8 mouse cellular contexts compared by ENCODE assay signal in the genomic region with DNA sequence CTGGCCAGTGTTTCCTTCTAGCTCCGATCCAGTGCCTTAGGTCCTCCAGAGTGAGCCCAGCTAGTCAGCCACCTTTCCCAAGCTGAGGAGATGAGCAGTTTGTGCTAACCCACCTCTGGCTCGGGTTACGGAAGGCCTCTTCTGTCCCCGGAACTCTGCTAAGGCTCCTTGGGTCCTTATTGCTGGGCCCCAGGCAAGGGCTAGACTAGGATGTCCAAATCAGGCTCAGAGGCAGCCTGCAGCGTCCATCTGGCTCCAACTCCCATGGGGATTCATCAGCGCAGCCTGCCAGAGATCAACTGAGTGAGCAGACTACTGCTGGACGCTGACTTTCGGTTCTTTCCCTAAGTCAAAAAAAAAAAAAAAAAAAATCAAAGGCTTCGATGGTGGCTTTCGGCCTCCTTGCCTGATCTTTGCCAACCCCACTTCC. TPM values are rescaled to one million over a fixed set of nuclear protein-coding genes. Genes with fewer than 3 reads are reported as not detected.
A peak's percentile ranks its signal among the peaks of the same experiment; 100 is the strongest.
DNase-seq lines count a peak whose midpoint lies in the region; ATAC-seq and TF ChIP-seq lines count a peak whose summit lies in the region.

No protein-coding gene starts in this region.

- ATAC-seq in lung, embryonic 16.5 days (ENCODE audit: low read depth): no peak; the same call in 1 of the 2 replicates
- ATAC-seq in hindbrain, embryonic 12.5 days (ENCODE audit: low FRiP score): no peak
- no peak for ATAC-seq in midbrain, postnatal 0 days (ENCODE audit: low FRiP score)
- ATAC-seq in inflammation-experienced regulatory T-cells, adult 6 months: no peak

- TF ChIP-seq POLR2A in lung, adult 2 months (IDR thresholded peaks at IDR 0.05; ENCODE audit: borderline replicate concordance, extremely low read depth, low read depth, low read length): no peak

- no peak overlapping the region for H3K9ac ChIP-seq in lung, embryonic 16.5 days (ENCODE audit: low read length)
- H3K9ac ChIP-seq in hindbrain, embryonic 12.5 days: peak overlapping the region; percentile 41; the same call in 1 of the 2 replicates
- H3K9ac ChIP-seq in midbrain, postnatal 0 days (replicated peaks; ENCODE audit: low read length, poor library complexity, severe bottlenecking): no peak overlapping the region

- peak overlapping the region; percentile 31; the same call in 1 of the 2 replicates for H3K4me2 ChIP-seq in lung, embryonic 16.5 days (ENCODE audit: low read depth, low read length)
- peak overlapping the region; percentile 61 for H3K4me2 ChIP-seq in hindbrain, embryonic 12.5 days (replicated peaks)
- H3K4me2 ChIP-seq in midbrain, postnatal 0 days (ENCODE audit: low read depth, low read length, poor library complexity, severe bottlenecking): peak overlapping the region; percentile 16; the same call in 1 of the 2 replicates

- WGBS in lung, embryonic 16.5 days: under 1% methylated on average over 10 of the region's 10 CpGs
- 4% methylated on average over 10 of the region's 10 CpGs for WGBS in lung, adult 2 months
- WGBS in forebrain, embryonic 10.5 days: under 1% methylated on average over 10 of the region's 10 CpGs
- 3% methylated on average over 10 of the region's 10 CpGs for WGBS in hindbrain, embryonic 12.5 days
- 10% methylated on average over 10 of the region's 10 CpGs for WGBS in midbrain, postnatal 0 days

- peaks cover 12% of the 10 kb centered on the region for H3K4me1 ChIP-seq in lung, embryonic 16.5 days (replicated peaks; ENCODE audit: control insufficient read depth, insufficient read depth, low read length)
- peaks cover 13% of the 10 kb centered on the region for H3K4me1 ChIP-seq in lung, adult 2 months (ENCODE audit: control insufficient read depth, insufficient read depth, low read length)
- H3K4me1 ChIP-seq in forebrain, embryonic 10.5 days: peaks cover 86% of the 10 kb centered on the region
- peaks cover 49% of the 10 kb centered on the region for H3K4me1 ChIP-seq in hindbrain, embryonic 12.5 days
- H3K4me1 ChIP-seq in midbrain, postnatal 0 days (ENCODE audit: insufficient read depth, low read length): no peaks in the 10 kb centered on the region

- no peak for DNase-seq in lung, adult 2 months
- DNase-seq in forebrain, embryonic 10.5 days (ENCODE audit: extremely low spot score, low spot score): peak; percentile 56
- DNase-seq in midbrain, postnatal 0 days (ENCODE audit: low spot score): peak; percentile 76
- DNase-seq in yolk sac, embryonic 10.5 days (ENCODE audit: low spot score): no peak
- no peak for DNase-seq in natural killer cell, adult 2 months (ENCODE audit: low spot score in 2 of 2)

- TF ChIP-seq CTCF in lung, adult 2 months (IDR thresholded peaks at IDR 0.05; ENCODE audit: insufficient read depth, low read length): no peak
- TF ChIP-seq CTCF in midbrain, postnatal 0 days (IDR thresholded peaks at IDR 0.05): no peak

- H3K9me3 ChIP-seq in lung, embryonic 16.5 days (ENCODE audit: control insufficient read depth, low read length): no peaks in the 10 kb centered on the region
- H3K9me3 ChIP-seq in forebrain, embryonic 10.5 days: no peaks in the 10 kb centered on the region
- H3K9me3 ChIP-seq in hindbrain, embryonic 12.5 days (replicated peaks): no peaks in the 10 kb centered on the region
- no peaks in the 10 kb centered on the region for H3K9me3 ChIP-seq in midbrain, postnatal 0 days (ENCODE audit: low read length)

- no peak overlapping the region for H3K27ac ChIP-seq in lung, embryonic 16.5 days (ENCODE audit: low read length)
- H3K27ac ChIP-seq in forebrain, embryonic 10.5 days: peak overlapping the region; percentile 99
- 0 out of 2 replicates have a peak overlapping the region, but pooled peaks have one; percentile 30 for H3K27ac ChIP-seq in hindbrain, embryonic 12.5 days
- H3K27ac ChIP-seq in midbrain, postnatal 0 days (ENCODE audit: low read depth, low read length): 0 out of 2 replicates have a peak overlapping the region, but pooled peaks have one; percentile 6

- no peaks in the 10 kb centered on the region for H3K36me3 ChIP-seq in lung, embryonic 16.5 days (ENCODE audit: control insufficient read depth, insufficient read depth, low read length)
- H3K36me3 ChIP-seq in forebrain, embryonic 10.5 days (replicated peaks): peaks cover 13% of the 10 kb centered on the region
- H3K36me3 ChIP-seq in hindbrain, embryonic 12.5 days: no peaks in the 10 kb centered on the region
- no peaks in the 10 kb centered on the region for H3K36me3 ChIP-seq in midbrain, postnatal 0 days (ENCODE audit: insufficient read depth, low read length)

- H3K4me3 ChIP-seq in lung, embryonic 16.5 days (ENCODE audit: low read length): 0 out of 2 replicates have a peak overlapping the region, but pooled peaks have one; percentile 17
- no peak overlapping the region for H3K4me3 ChIP-seq in lung, adult 2 months (replicated peaks; ENCODE audit: extremely low read depth, low read depth, low read length)
- peak overlapping the region; percentile 88 for H3K4me3 ChIP-seq in forebrain, embryonic 10.5 days
- peak overlapping the region; percentile 51 for H3K4me3 ChIP-seq in hindbrain, embryonic 12.5 days
- H3K4me3 ChIP-seq in midbrain, postnatal 0 days (ENCODE audit: low read depth, low read length): no peak overlapping the region

- peaks cover 98% of the 10 kb centered on the region for H3K27me3 ChIP-seq in lung, embryonic 16.5 days (ENCODE audit: control insufficient read depth, insufficient read depth, low read depth, low read length)
- peaks cover 97% of the 10 kb centered on the region for H3K27me3 ChIP-seq in forebrain, embryonic 10.5 days (ENCODE audit: poor library complexity, severe bottlenecking)
- H3K27me3 ChIP-seq in hindbrain, embryonic 12.5 days: peaks cover 91% of the 10 kb centered on the region
- H3K27me3 ChIP-seq in midbrain, postnatal 0 days (ENCODE audit: insufficient read depth, low read length): peaks cover 87% of the 10 kb centered on the region

RNA-seq across cellular contexts. Expression of a gene that starts 4.9 kb away (rescaled TPM):
- 0.16 TPM in 1 of 2 replicates, not detected in the other for polyA plus RNA-seq in lung, embryonic 16.5 days (2015; fragmentation: Nextera tagmentation; extraction: Ambion mirVana)
- polyA plus RNA-seq in lung, adult 2 months (2012; rRNA removed): not detected in 2 replicates
- polyA plus RNA-seq in forebrain, embryonic 10.5 days (2016; fragmentation: Nextera tagmentation; extraction: Ambion mirVana): 76.8 and 79.6 TPM in 2 replicates
- polyA plus RNA-seq in hindbrain, embryonic 12.5 days (2016; fragmentation: Nextera tagmentation; extraction: Ambion mirVana): 17.9 and 20.1 TPM in 2 replicates
- 15.4 and 27.1 TPM in 2 replicates for total RNA-seq in midbrain, postnatal 0 days (2014; rRNA removed)
- polyA plus RNA-seq in midbrain, postnatal 0 days (2015; fragmentation: Nextera tagmentation; extraction: Ambion mirVana): 6.9 and 11.3 TPM in 2 replicates
- polyA plus RNA-seq in inflammation-experienced regulatory T-cells, adult 6 months (2017; shearing (Covaris generic)): under 1 TPM in 2 of 3 experiments, not detected in 1; 0.20 to 0.67 TPM

Comparison
In these comparisons a context has a peak if more than half of its experiments do, and no peak if none do; other contexts are left out.
1. H3K4me3 ChIP-seq: peak in lung, embryonic 16.5 days (single experiment), forebrain, embryonic 10.5 days (single experiment) and hindbrain, embryonic 12.5 days (single experiment); none in lung, adult 2 months (single experiment) and midbrain, postnatal 0 days (single experiment).
2. DNase-seq: peak in forebrain, embryonic 10.5 days (single experiment) and midbrain, postnatal 0 days (single experiment); none in lung, adult 2 months (single experiment), yolk sac, embryonic 10.5 days (single experiment) and natural killer cell, adult 2 months (0 of 2).
3. Peak in every context shown above with its lines, with median percentiles within 50 percentile points of each other: H3K4me2 ChIP-seq.